Mouse (Mus musculus) cerebellum, adult (tissue): ENCODE results near the gene Aktip.
A peak's percentile ranks its signal among the peaks of the same experiment; 100 is the strongest.

ENCODE experiments used
- ATAC-seq: cut with Nextera tagmentation; 2 replicates; pipeline ENCODE4 v1.9.2; 2017; ENCODE audit warnings: mild to moderate bottlenecking, moderate library complexity, mixed read lengths; ENCODE audit not compliant: insufficient number of reproducible peaks, low FRiP score, low TSS enrichment

Gene Aktip

GRCm38 (mm10) chr8:91199876-91200275, at the start of gene Aktip:
Gene Aktip (minus strand): TSS chr8:91199976.
- no peak for ATAC-seq

GRCm38 (mm10) chr8:91245821-91246454, 46.2 kb upstream of the Aktip start:
- no peak for ATAC-seq

GRCm38 (mm10) chr8:91242721-91243120, 42.9 kb upstream of the Aktip start:
- no peak for ATAC-seq

GRCm38 (mm10) chr8:91241873-91242519, 42.2 kb upstream of the Aktip start:
- ATAC-seq: no peak

- ATAC-seq: no peak
These were observed 41.6 kb upstream of the Aktip start for GRCm38 (mm10) chr8:91241371-91241770.

GRCm38 (mm10) chr8:91237191-91237590, 37.4 kb upstream of the Aktip start:
- ATAC-seq: no peak

GRCm38 (mm10) chr8:91234097-91234496, 34.3 kb upstream of the Aktip start:
- no peak for ATAC-seq

- peak; percentile 86 for ATAC-seq
These were observed 27.7 kb upstream of the Aktip start for GRCm38 (mm10) chr8:91227421-91227841.

- ATAC-seq: no peak
These were observed 24.5 kb upstream of the Aktip start for GRCm38 (mm10) chr8:91224227-91224626.

GRCm38 (mm10) chr8:91221841-91222240, 22.1 kb upstream of the Aktip start:
- ATAC-seq: no peak

GRCm38 (mm10) chr8:91218271-91218670, 18.5 kb upstream of the Aktip start:
- no peak for ATAC-seq

- ATAC-seq: no peak
These were observed 17.5 kb upstream of the Aktip start for GRCm38 (mm10) chr8:91217062-91217905.

GRCm38 (mm10) chr8:91214287-91214686, 14.5 kb upstream of the Aktip start:
- ATAC-seq: no peak

- no peak for ATAC-seq
These were observed 13.2 kb upstream of the Aktip start for GRCm38 (mm10) chr8:91212948-91213347.

GRCm38 (mm10) chr8:91209658-91210057, 9.9 kb upstream of the Aktip start:
- no peak for ATAC-seq

GRCm38 (mm10) chr8:91207676-91208075, 7.9 kb upstream of the Aktip start:
- no peak for ATAC-seq

- ATAC-seq: no peak
These were observed 6.1 kb upstream of the Aktip start for GRCm38 (mm10) chr8:91205897-91206296.

- no peak for ATAC-seq
These were observed 1.4 kb upstream of the Aktip start for GRCm38 (mm10) chr8:91201184-91201583.

GRCm38 (mm10) chr8:91198036-91198435, 1.7 kb downstream of the Aktip start:
- no peak for ATAC-seq

- ATAC-seq: no peak
These were observed 2.5 kb downstream of the Aktip start for GRCm38 (mm10) chr8:91197233-91197632.

- ATAC-seq: no peak
These were observed 3.1 kb downstream of the Aktip start for GRCm38 (mm10) chr8:91196661-91197060.
